Mouse (Mus musculus): ENCODE measurements at regions not wholly inside any gene's neighbourhood (a gene's known extent, or its start where the extent isn't known, plus 50 kb on each side); places are given as distances from the start of the nearest gene placed in this dataset.

GRCm38 (mm10) chr13:71271727-71272418 lies 430.3 kb upstream of the Adamts16 start:
- no peaks in the 10 kb centered on the region for H3K9me3 ChIP-seq (ENCODE audit: control insufficient read depth, low read length)
- H3K9ac ChIP-seq (ENCODE audit: low read length) = no peak overlapping the region
- H3K4me2 ChIP-seq (ENCODE audit: low read depth) = no peak overlapping the region
- 0 out of 2 replicates have a peak, but pooled peaks cover 2% of the 10 kb centered on the region for H3K4me1 ChIP-seq (ENCODE audit: control insufficient read depth, insufficient read depth, low read length)
- DNase-seq (ENCODE audit: low spot score) (no peak), ATAC-seq (ENCODE audit: insufficient read depth, low FRiP score, low TSS enrichment) (no peak)
- H3K4me3 ChIP-seq (ENCODE audit: low read depth, low read length) = no peak overlapping the region
- WGBS = 64% methylated on average over 6 of the region's 6 CpGs
- no peaks in the 10 kb centered on the region for H3K36me3 ChIP-seq (ENCODE audit: control insufficient read depth, insufficient read depth, low read length)
- H3K27me3 ChIP-seq (ENCODE audit: control insufficient read depth, insufficient read depth, low read length) = no peaks in the 10 kb centered on the region
- no peak overlapping the region for H3K27ac ChIP-seq (ENCODE audit: low read depth, low read length)

GRCm38 (mm10) chr13:71270370-71270769 lies 428.8 kb upstream of the Adamts16 start:
- WGBS = 50% methylated on average over 8 of the region's 8 CpGs
- Histone ChIP-seq H3K9ac (ENCODE audit: low read length) (no peak overlapping the region), H3K4me3 (ENCODE audit: low read depth, low read length) (no peak overlapping the region), H3K27me3 (ENCODE audit: control insufficient read depth, insufficient read depth, low read length) (no peaks in the 10 kb centered on the region), H3K4me2 (ENCODE audit: low read depth) (no peak overlapping the region), H3K36me3 (ENCODE audit: control insufficient read depth, insufficient read depth, low read length) (no peaks in the 10 kb centered on the region), H3K4me1 (ENCODE audit: control insufficient read depth, insufficient read depth, low read length) (0 out of 2 replicates have a peak, but pooled peaks cover 2% of the 10 kb centered on the region), H3K9me3 (ENCODE audit: control insufficient read depth, low read length) (no peaks in the 10 kb centered on the region), H3K27ac (ENCODE audit: low read depth, low read length) (no peak overlapping the region)
- ATAC-seq (ENCODE audit: insufficient read depth, low FRiP score, low TSS enrichment) (no peak), DNase-seq (ENCODE audit: low spot score) (no peak)

GRCm38 (mm10) chr13:71269496-71269895 lies 427.9 kb upstream of the Adamts16 start:
- H3K36me3 ChIP-seq (ENCODE audit: control insufficient read depth, insufficient read depth, low read length) = no peaks in the 10 kb centered on the region
- no peak overlapping the region for H3K9ac ChIP-seq (ENCODE audit: low read length)
- no peak overlapping the region for H3K27ac ChIP-seq (ENCODE audit: low read depth, low read length)
- H3K27me3 ChIP-seq (ENCODE audit: control insufficient read depth, insufficient read depth, low read length) = no peaks in the 10 kb centered on the region
- no peak for DNase-seq (ENCODE audit: low spot score)
- no peak overlapping the region for H3K4me3 ChIP-seq (ENCODE audit: low read depth, low read length)
- 0 out of 2 replicates have a peak, but pooled peaks cover 2% of the 10 kb centered on the region for H3K4me1 ChIP-seq (ENCODE audit: control insufficient read depth, insufficient read depth, low read length)
- H3K9me3 ChIP-seq (ENCODE audit: control insufficient read depth, low read length) = no peaks in the 10 kb centered on the region
- no peak for ATAC-seq (ENCODE audit: insufficient read depth, low FRiP score, low TSS enrichment)
- 72% methylated on average over 2 of the region's 2 CpGs for WGBS
- no peak overlapping the region for H3K4me2 ChIP-seq (ENCODE audit: low read depth)

GRCm38 (mm10) chr13:71263315-71263878 lies 421.8 kb upstream of the Adamts16 start:
- Histone ChIP-seq H3K27ac (ENCODE audit: low read depth, low read length) (no peak overlapping the region), H3K4me3 (ENCODE audit: low read depth, low read length) (no peak overlapping the region), H3K4me2 (ENCODE audit: low read depth) (no peak overlapping the region), H3K9me3 (ENCODE audit: control insufficient read depth, low read length) (no peaks in the 10 kb centered on the region), H3K27me3 (ENCODE audit: control insufficient read depth, insufficient read depth, low read length) (no peaks in the 10 kb centered on the region), H3K36me3 (ENCODE audit: control insufficient read depth, insufficient read depth, low read length) (no peaks in the 10 kb centered on the region), H3K9ac (ENCODE audit: low read length) (no peak overlapping the region), H3K4me1 (ENCODE audit: control insufficient read depth, insufficient read depth, low read length) (peaks cover 7% of the 10 kb centered on the region; the same call in 1 of the 2 replicates)
- no peak for ATAC-seq (ENCODE audit: insufficient read depth, low FRiP score, low TSS enrichment)
- WGBS = 73% methylated on average over 16 of the region's 16 CpGs
- DNase-seq (ENCODE audit: low spot score) = no peak

GRCm38 (mm10) chr13:71262575-71263295 lies 421.1 kb upstream of the Adamts16 start:
- H3K4me1 ChIP-seq (ENCODE audit: control insufficient read depth, insufficient read depth, low read length) = peaks cover 7% of the 10 kb centered on the region; the same call in 1 of the 2 replicates
- ATAC-seq (ENCODE audit: insufficient read depth, low FRiP score, low TSS enrichment) (no peak), DNase-seq (ENCODE audit: low spot score) (no peak)
- WGBS = 74% methylated on average over 10 of the region's 10 CpGs
- H3K4me3 ChIP-seq (ENCODE audit: low read depth, low read length) = no peak overlapping the region
- H3K9me3 ChIP-seq (ENCODE audit: control insufficient read depth, low read length) = no peaks in the 10 kb centered on the region
- H3K4me2 ChIP-seq (ENCODE audit: low read depth) = no peak overlapping the region
- no peaks in the 10 kb centered on the region for H3K27me3 ChIP-seq (ENCODE audit: control insufficient read depth, insufficient read depth, low read length)
- H3K36me3 ChIP-seq (ENCODE audit: control insufficient read depth, insufficient read depth, low read length) = no peaks in the 10 kb centered on the region
- H3K27ac ChIP-seq (ENCODE audit: low read depth, low read length) = no peak overlapping the region
- no peak overlapping the region for H3K9ac ChIP-seq (ENCODE audit: low read length)

GRCm38 (mm10) chr13:71254016-71254415 lies 412.4 kb upstream of the Adamts16 start:
- no peaks in the 10 kb centered on the region for H3K27me3 ChIP-seq (ENCODE audit: control insufficient read depth, insufficient read depth, low read length)
- 88% methylated on average over 2 of the region's 2 CpGs for WGBS
- no peak overlapping the region for H3K4me2 ChIP-seq (ENCODE audit: low read depth)
- no peak overlapping the region for H3K4me3 ChIP-seq (ENCODE audit: low read depth, low read length)
- H3K27ac ChIP-seq (ENCODE audit: low read depth, low read length) = no peak overlapping the region
- H3K36me3 ChIP-seq (ENCODE audit: control insufficient read depth, insufficient read depth, low read length) = no peaks in the 10 kb centered on the region
- no peaks in the 10 kb centered on the region for H3K9me3 ChIP-seq (ENCODE audit: control insufficient read depth, low read length)
- ATAC-seq (ENCODE audit: insufficient read depth, low FRiP score, low TSS enrichment) = no peak
- H3K4me1 ChIP-seq (ENCODE audit: control insufficient read depth, insufficient read depth, low read length) = no peaks in the 10 kb centered on the region
- H3K9ac ChIP-seq (ENCODE audit: low read length) = no peak overlapping the region
- no peak for DNase-seq (ENCODE audit: low spot score)

- DNase-seq (ENCODE audit: low spot score) (peak; percentile 44), ATAC-seq (ENCODE audit: insufficient read depth, low FRiP score, low TSS enrichment) (peak; percentile 68)
- Histone ChIP-seq H3K27ac (ENCODE audit: low read depth, low read length) (no peak overlapping the region), H3K4me2 (ENCODE audit: low read depth) (no peak overlapping the region), H3K27me3 (ENCODE audit: control insufficient read depth, insufficient read depth, low read length) (no peaks in the 10 kb centered on the region), H3K9ac (ENCODE audit: low read length) (no peak overlapping the region), H3K9me3 (ENCODE audit: control insufficient read depth, low read length) (no peaks in the 10 kb centered on the region), H3K36me3 (ENCODE audit: control insufficient read depth, insufficient read depth, low read length) (no peaks in the 10 kb centered on the region), H3K4me3 (ENCODE audit: low read depth, low read length) (no peak overlapping the region), H3K4me1 (ENCODE audit: control insufficient read depth, insufficient read depth, low read length) (0 out of 2 replicates have a peak, but pooled peaks cover 4% of the 10 kb centered on the region)
- WGBS = 32% methylated on average over 8 of the region's 8 CpGs
Observed at GRCm38 (mm10) chr13:71248261-71249031, 406.8 kb upstream of the Adamts16 start.

GRCm38 (mm10) chr13:71247241-71247640 lies 405.6 kb upstream of the Adamts16 start:
- Histone ChIP-seq H3K36me3 (ENCODE audit: control insufficient read depth, insufficient read depth, low read length) (no peaks in the 10 kb centered on the region), H3K9ac (ENCODE audit: low read length) (no peak overlapping the region), H3K4me1 (ENCODE audit: control insufficient read depth, insufficient read depth, low read length) (0 out of 2 replicates have a peak, but pooled peaks cover 4% of the 10 kb centered on the region), H3K4me2 (ENCODE audit: low read depth) (no peak overlapping the region), H3K27me3 (ENCODE audit: control insufficient read depth, insufficient read depth, low read length) (no peaks in the 10 kb centered on the region), H3K9me3 (ENCODE audit: control insufficient read depth, low read length) (no peaks in the 10 kb centered on the region), H3K27ac (ENCODE audit: low read depth, low read length) (no peak overlapping the region), H3K4me3 (ENCODE audit: low read depth, low read length) (no peak overlapping the region)
- no peak for DNase-seq (ENCODE audit: low spot score)
- no peak for ATAC-seq (ENCODE audit: insufficient read depth, low FRiP score, low TSS enrichment)
